Mouse (Mus musculus) G1E (cell line): ENCODE measurements around the gene Btg3. TPM values are rescaled to one million over a fixed set of nuclear protein-coding genes. Genes with fewer than 3 reads are reported as not detected.

Experiments
- ATAC-seq: 2 replicates; pipeline ENCODE4 v1.8.0; 2016; ENCODE audit warnings: mild to moderate bottlenecking; ENCODE audit not compliant: insufficient number of reproducible peaks, poor library complexity, low FRiP score, severe bottlenecking; ENCODE audit errors: extremely low read depth
- DNase-seq: peaks from one replicate; pipeline ENCODE4 v3.0.0; 2012; ENCODE audit warnings: low spot score
- H3K27me3 ChIP-seq: 2 replicates; pipeline ENCODE4 v1.6.1; 2012; ENCODE audit warnings: mild to moderate bottlenecking, low read length, inconsistent platforms; ENCODE audit not compliant: insufficient read depth
- H3K36me3 ChIP-seq: replicated peaks from 2 replicates; pipeline ENCODE3; 2012; ENCODE audit warnings: mild to moderate bottlenecking, inconsistent platforms
- H3K4me1 ChIP-seq: 2 replicates; pipeline ENCODE4 v1.6.1; 2012; ENCODE audit warnings: low read depth, low read length, inconsistent platforms, mixed read lengths; ENCODE audit not compliant: insufficient read depth
- H3K4me3 ChIP-seq: 2 replicates; pipeline ENCODE4 v1.5.1; 2012; ENCODE audit warnings: low read depth, mild to moderate bottlenecking, inconsistent platforms, low read length, moderate library complexity, mixed read lengths
- H3K9me3 ChIP-seq: replicated peaks from 2 replicates; pipeline ENCODE4 v1.6.1; 2012; ENCODE audit warnings: inconsistent platforms
- CTCF ChIP-seq: IDR thresholded peaks from 2 replicates; pipeline ENCODE4 v1.5.1; 2012; ENCODE audit warnings: low read depth, low read length, inconsistent platforms, mixed read lengths
- GATA1 ChIP-seq: IDR thresholded peaks from 2 replicates; pipeline ENCODE4 v1.6.1; 2012; ENCODE audit warnings: borderline replicate concordance, low read length, inconsistent platforms, mixed read lengths
- GATA2 ChIP-seq: IDR thresholded peaks from 2 replicates; pipeline ENCODE4 v1.6.1; 2012; ENCODE audit warnings: low read depth, low read length, inconsistent platforms, borderline replicate concordance
- POLR2AphosphoS5 ChIP-seq: IDR thresholded peaks from 2 replicates; pipeline ENCODE4 v1.6.1; 2012; ENCODE audit warnings: low read depth, low read length, inconsistent platforms; ENCODE audit not compliant: insufficient replicate concordance
- TAL1 ChIP-seq: conservative IDR thresholded peaks from 2 replicates; pipeline ENCODE4 v1.6.1; 2012; ENCODE audit warnings: low read depth, low read length, inconsistent platforms, mixed read lengths
- polyA plus RNA-seq: library from polyadenylated mRNA; stranded (reverse); fragments of >175 nt; gene quantifications from 2 replicates; pipeline ENCODE4 v1.2.3, GENCODE M21; 2012
- total RNA-seq, 2 experiments: library from RNA; stranded (forward) in 1 of 2; stranded (reverse) in 1 of 2; fragments of 200-1000 nt in 1 of 2; fragments of >200 nt in 1 of 2; fragmentation: Nextera tagmentation in 1 of 2; gene quantifications; 2 replicates each; pipeline ENCODE4 v1.2.3; 2014 to 2017

Gene Btg3
- total and polyA plus RNA-seq, 3 experiments = 11.1 to 37.2 (median 13.3) TPM

- TF ChIP-seq CTCF = no peak
- TF ChIP-seq POLR2AphosphoS5 = no peak
- no peak for TF ChIP-seq GATA2
- no peak for TF ChIP-seq GATA1
- TF ChIP-seq TAL1 = no peak
- no peak for DNase-seq
- Histone ChIP-seq H3K4me1 (peaks cover 11% of the 10 kb centered on the region; the same call in 1 of the 2 replicates), H3K27me3 (no peaks in the 10 kb centered on the region), H3K9me3 (no peaks in the 10 kb centered on the region), H3K4me3 (no peak overlapping the region), H3K36me3 (peaks cover 59% of the 10 kb centered on the region)
- ATAC-seq = no peak
Observed at GRCm38 (mm10) chr16:78347328-78347926, 29.6 kb downstream of the Btg3 start.

- H3K4me1 ChIP-seq = peaks cover 11% of the 10 kb centered on the region; the same call in 1 of the 2 replicates
- no peaks in the 10 kb centered on the region for H3K9me3 ChIP-seq
- ATAC-seq = no peak
- H3K27me3 ChIP-seq = no peaks in the 10 kb centered on the region
- TF ChIP-seq GATA1 (no peak), GATA2 (no peak), CTCF (no peak), TAL1 (no peak), POLR2AphosphoS5 (no peak)
- peaks cover 64% of the 10 kb centered on the region for H3K36me3 ChIP-seq
- H3K4me3 ChIP-seq = no peak overlapping the region
- DNase-seq = no peak
Observed at GRCm38 (mm10) chr16:78346662-78347327, 30.2 kb downstream of the Btg3 start.

GRCm38 (mm10) chr16:78343792-78344191 lies 33.2 kb downstream of the Btg3 start:
- H3K4me3 ChIP-seq = no peak overlapping the region
- TF ChIP-seq TAL1 = no peak
- TF ChIP-seq CTCF = no peak
- no peak for TF ChIP-seq GATA2
- TF ChIP-seq GATA1 = no peak
- TF ChIP-seq POLR2AphosphoS5 = no peak
- no peaks in the 10 kb centered on the region for H3K9me3 ChIP-seq
- H3K27me3 ChIP-seq = no peaks in the 10 kb centered on the region
- DNase-seq (no peak), ATAC-seq (no peak)
- H3K36me3 ChIP-seq = peaks cover 66% of the 10 kb centered on the region
- H3K4me1 ChIP-seq = 0 out of 2 replicates have a peak, but pooled peaks cover 7% of the 10 kb centered on the region

GRCm38 (mm10) chr16:78342767-78343166 lies 34.2 kb downstream of the Btg3 start:
- TF ChIP-seq GATA1 (no peak), GATA2 (no peak), POLR2AphosphoS5 (no peak), TAL1 (no peak), CTCF (no peak)
- H3K9me3 ChIP-seq = no peaks in the 10 kb centered on the region
- no peak for DNase-seq
- H3K4me3 ChIP-seq = no peak overlapping the region
- 0 out of 2 replicates have a peak, but pooled peaks cover 5% of the 10 kb centered on the region for H3K4me1 ChIP-seq
- H3K36me3 ChIP-seq = peaks cover 62% of the 10 kb centered on the region
- no peaks in the 10 kb centered on the region for H3K27me3 ChIP-seq
- ATAC-seq = no peak

- Histone ChIP-seq H3K27me3 (no peaks in the 10 kb centered on the region), H3K9me3 (no peaks in the 10 kb centered on the region), H3K4me1 (no peaks in the 10 kb centered on the region), H3K4me3 (no peak overlapping the region), H3K36me3 (peaks cover 55% of the 10 kb centered on the region)
- TF ChIP-seq CTCF (no peak), POLR2AphosphoS5 (no peak), TAL1 (no peak), GATA1 (no peak), GATA2 (no peak)
- ATAC-seq (no peak), DNase-seq (no peak)
Observed at GRCm38 (mm10) chr16:78341356-78341755, 35.6 kb downstream of the Btg3 start.

GRCm38 (mm10) chr16:78337226-78337625 lies 39.8 kb downstream of the Btg3 start:
- ATAC-seq (no peak), DNase-seq (no peak)
- no peaks in the 10 kb centered on the region for H3K9me3 ChIP-seq
- H3K4me1 ChIP-seq = no peaks in the 10 kb centered on the region
- peaks cover 51% of the 10 kb centered on the region for H3K36me3 ChIP-seq
- no peak overlapping the region for H3K4me3 ChIP-seq
- no peaks in the 10 kb centered on the region for H3K27me3 ChIP-seq
- no peak for TF ChIP-seq TAL1
- no peak for TF ChIP-seq CTCF
- no peak for TF ChIP-seq POLR2AphosphoS5
- TF ChIP-seq GATA1 = no peak
- TF ChIP-seq GATA2 = no peak

- ATAC-seq (no peak), DNase-seq (no peak)
- TF ChIP-seq TAL1 (no peak), CTCF (no peak), GATA2 (no peak), GATA1 (no peak), POLR2AphosphoS5 (no peak)
- Histone ChIP-seq H3K4me3 (no peak overlapping the region), H3K36me3 (peaks cover 10% of the 10 kb centered on the region), H3K4me1 (no peaks in the 10 kb centered on the region), H3K9me3 (peaks cover 7% of the 10 kb centered on the region; the same call in 1 of the 2 replicates), H3K27me3 (no peaks in the 10 kb centered on the region)
Observed at GRCm38 (mm10) chr16:78327999-78328398, 49.0 kb downstream of the Btg3 start.
